Mouse (Mus musculus): ENCODE results near the gene Gmppa.

DNA sequence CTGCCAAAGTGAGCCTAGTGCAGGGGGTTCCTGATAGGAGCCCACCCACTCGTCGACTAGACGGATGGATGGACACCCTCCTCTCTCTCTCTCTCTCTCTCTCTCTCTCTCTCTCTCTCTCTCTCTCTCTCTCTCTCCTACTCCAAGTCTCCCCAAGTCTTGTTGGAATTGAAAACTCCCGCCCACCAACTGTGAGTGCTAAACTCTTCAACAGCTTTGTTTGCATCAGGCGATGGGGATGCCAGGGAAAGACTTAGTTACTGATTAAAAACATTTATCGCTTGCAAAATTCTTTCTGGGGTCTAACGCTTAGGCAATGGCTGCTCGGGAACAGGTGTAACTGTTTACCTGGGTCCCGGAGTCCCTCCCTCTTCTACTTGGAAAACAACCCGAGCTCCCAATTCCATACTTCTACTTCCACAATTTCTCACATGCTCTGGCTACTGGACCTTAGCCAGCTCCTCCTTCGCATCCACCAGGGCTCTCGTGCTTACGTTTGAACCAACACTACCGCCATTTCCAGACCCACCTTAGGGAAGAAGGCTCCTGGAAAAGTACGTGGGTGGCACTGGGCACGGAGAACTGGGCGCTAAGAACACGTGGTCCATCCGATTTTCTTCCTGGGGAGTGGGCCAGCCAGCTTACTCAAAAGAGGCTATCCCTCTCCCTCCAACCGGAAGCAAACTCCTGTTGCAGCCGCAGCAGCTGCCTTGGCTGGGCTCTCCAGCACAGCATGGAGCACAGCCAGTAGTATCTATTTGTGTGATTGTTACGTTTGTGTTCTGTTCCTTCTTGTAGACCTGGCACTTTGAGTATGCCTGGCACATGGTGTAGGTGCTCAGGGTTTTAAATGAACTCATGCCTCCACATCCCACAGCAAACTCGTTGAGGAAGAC lies 23.3 kb downstream of the Gmppa start:
- no peak for TF ChIP-seq POLR2A (IDR thresholded peaks at IDR 0.05; ENCODE audit: low read depth, low read length)
- no peak for TF ChIP-seq CTCF (conservative IDR thresholded peaks at IDR 0.05; ENCODE audit: insufficient read depth, insufficient read length, low read depth, low read length)

All from kidney, adult 2 months (tissue).